Mouse (Mus musculus) embryonic facial prominence, embryonic 13.5 days (tissue): ENCODE results near the gene Kdelc2. TPM values are rescaled to one million over a fixed set of nuclear protein-coding genes. Genes with fewer than 3 reads are reported as not detected.
A peak's percentile ranks its signal among the peaks of the same experiment; 100 is the strongest.

Source experiments
- ATAC-seq: fragments of 200-750 bp; cut with Nextera tagmentation; 2 replicates; pipeline ENCODE4 v1.8.0; 2017; ENCODE audit warnings: low read depth; ENCODE audit not compliant: insufficient number of reproducible peaks, insufficient read depth, low FRiP score, low TSS enrichment
- H3K27ac ChIP-seq: fragments of 300-500 bp; sonication (generic); 2 replicates; pipeline ENCODE4 v1.5.1; 2015; ENCODE audit warnings: moderate library complexity, mild to moderate bottlenecking, inconsistent platforms
- H3K27me3 ChIP-seq: fragments of 300-500 bp; sonication (generic); 2 replicates; pipeline ENCODE4 v1.6.1; 2015; ENCODE audit warnings: mild to moderate bottlenecking, inconsistent platforms
- H3K36me3 ChIP-seq: fragments of 300-500 bp; sonication (generic); 2 replicates; pipeline ENCODE4 v1.6.1; 2015; ENCODE audit warnings: mild to moderate bottlenecking, inconsistent platforms
- H3K4me1 ChIP-seq: fragments of 300-500 bp; sonication (generic); 2 replicates; pipeline ENCODE4 v1.6.1; 2015; ENCODE audit warnings: inconsistent platforms
- H3K4me2 ChIP-seq: fragments of 300-500 bp; sonication (generic); 2 replicates; pipeline ENCODE4 v1.6.1; 2015; ENCODE audit warnings: moderate library complexity, mild to moderate bottlenecking, inconsistent platforms
- H3K4me3 ChIP-seq: fragments of 300-500 bp; sonication (generic); 2 replicates; pipeline ENCODE4 v1.5.1; 2015; ENCODE audit warnings: mild to moderate bottlenecking, inconsistent platforms
- H3K9ac ChIP-seq: fragments of 300-500 bp; sonication (generic); 2 replicates; pipeline ENCODE4 v1.6.1; 2015; ENCODE audit warnings: mild to moderate bottlenecking, inconsistent platforms
- H3K9me3 ChIP-seq: fragments of 300-500 bp; sonication (generic); 2 replicates; pipeline ENCODE4 v1.6.1; 2016; ENCODE audit warnings: inconsistent platforms
- WGBS: fragments of 180-500 bp; shearing (Covaris S2); methylation state at CpG from one replicate; pipeline ENCODE4 v1.1.7; 2015; ENCODE audit warnings: mixed read lengths; 5-methylcytosine and 5-hydroxymethylcytosine counted together
- polyA plus RNA-seq: library from polyadenylated mRNA; unstranded; fragments of >200 nt; fragmentation: Nextera tagmentation; extraction: Ambion mirVana; gene quantifications from 2 replicates; pipeline ENCODE4 v1.2.1, GENCODE M21; 2015

Kdelc2 gene
- polyA plus RNA-seq: 20.7 TPM in 2 replicates

- Histone ChIP-seq H3K4me1 (peaks cover 9% of the 10 kb centered on the region), H3K4me2 (peak within 1 kb of the TSS; percentile 79), H3K9ac (peak within 1 kb of the TSS; percentile 96), H3K36me3 (peaks cover 9% of the 10 kb centered on the region; the same call in 1 of the 2 replicates), H3K27me3 (no peaks in the 10 kb centered on the region), H3K9me3 (no peaks in the 10 kb centered on the region), H3K4me3 (peak within 1 kb of the TSS; percentile 72), H3K27ac (peak within 1 kb of the TSS; percentile 99)
- ATAC-seq: peak; percentile 96
- 0% methylated on average over 69 of the region's 75 CpGs for WGBS
Measured at GRCm38 (mm10) chr9:53383951-53384866, at the start of gene Kdelc2. Kdelc2 (plus strand) TSS chr9:53384025.

- no peaks in the 10 kb centered on the region for H3K27me3 ChIP-seq
- no peak overlapping the region for H3K4me2 ChIP-seq
- H3K27ac ChIP-seq: no peak overlapping the region
- H3K4me3 ChIP-seq: no peak overlapping the region
- no peaks in the 10 kb centered on the region for H3K9me3 ChIP-seq
- WGBS: 89% methylated on average over 3 of the region's 3 CpGs
- no peak overlapping the region for H3K9ac ChIP-seq
- H3K36me3 ChIP-seq: no peaks in the 10 kb centered on the region
- no peaks in the 10 kb centered on the region for H3K4me1 ChIP-seq
- no peak for ATAC-seq
Measured at GRCm38 (mm10) chr9:53335131-53335530, 48.7 kb upstream of the Kdelc2 start.

GRCm38 (mm10) chr9:53339603-53340002 lies 44.2 kb upstream of the Kdelc2 start:
- no peak overlapping the region for H3K9ac ChIP-seq
- 80% methylated on average over 7 of the region's 7 CpGs for WGBS
- H3K4me2 ChIP-seq: no peak overlapping the region

GRCm38 (mm10) chr9:53340328-53340916 lies 43.4 kb upstream of the Kdelc2 start:
- H3K9ac ChIP-seq: peak overlapping the region; percentile 58
- H3K36me3 ChIP-seq: no peaks in the 10 kb centered on the region
- H3K4me1 ChIP-seq: peaks cover 7% of the 10 kb centered on the region; the same call in 1 of the 2 replicates
- H3K4me2 ChIP-seq: peak overlapping the region; percentile 64
- no peaks in the 10 kb centered on the region for H3K27me3 ChIP-seq
- no peaks in the 10 kb centered on the region for H3K9me3 ChIP-seq
- peak overlapping the region; percentile 41 for H3K4me3 ChIP-seq
- no peak for ATAC-seq
- H3K27ac ChIP-seq: no peak overlapping the region
- WGBS: 39% methylated on average over 17 of the region's 17 CpGs

More at GRCm38 (mm10) chr9:53339603-53340002, 44.2 kb upstream of the Kdelc2 start:
- no peak overlapping the region for H3K27ac ChIP-seq
- H3K4me1 ChIP-seq: peaks cover 7% of the 10 kb centered on the region; the same call in 1 of the 2 replicates
- no peaks in the 10 kb centered on the region for H3K27me3 ChIP-seq
- H3K9me3 ChIP-seq: no peaks in the 10 kb centered on the region
- H3K4me3 ChIP-seq: no peak overlapping the region
- H3K36me3 ChIP-seq: no peaks in the 10 kb centered on the region
- no peak for ATAC-seq

- no peak for ATAC-seq
- no peaks in the 10 kb centered on the region for H3K9me3 ChIP-seq
- peak overlapping the region; percentile 58 for H3K9ac ChIP-seq
- H3K27ac ChIP-seq: 0 out of 2 replicates have a peak overlapping the region, but pooled peaks have one; percentile 5
- H3K27me3 ChIP-seq: no peaks in the 10 kb centered on the region
- 12% methylated on average over 14 of the region's 14 CpGs for WGBS
- peak overlapping the region; percentile 41 for H3K4me3 ChIP-seq
- H3K4me1 ChIP-seq: peaks cover 7% of the 10 kb centered on the region; the same call in 1 of the 2 replicates
- H3K36me3 ChIP-seq: no peaks in the 10 kb centered on the region
- H3K4me2 ChIP-seq: peak overlapping the region; percentile 64
Measured at GRCm38 (mm10) chr9:53340969-53341368, 42.9 kb upstream of the Kdelc2 start.

- H3K4me2 ChIP-seq: peak overlapping the region; percentile 64
- H3K27ac ChIP-seq: no peak overlapping the region
- no peaks in the 10 kb centered on the region for H3K9me3 ChIP-seq
- WGBS: 78% methylated on average over 3 of the region's 3 CpGs
- no peak overlapping the region for H3K9ac ChIP-seq
- H3K36me3 ChIP-seq: no peaks in the 10 kb centered on the region
- H3K4me3 ChIP-seq: peak overlapping the region; percentile 41; the same call in 1 of the 2 replicates
- no peaks in the 10 kb centered on the region for H3K27me3 ChIP-seq
- ATAC-seq: no peak
- peaks cover 7% of the 10 kb centered on the region; the same call in 1 of the 2 replicates for H3K4me1 ChIP-seq
Measured at GRCm38 (mm10) chr9:53341981-53342380, 41.8 kb upstream of the Kdelc2 start.

GRCm38 (mm10) chr9:53344646-53345432 lies 39.0 kb upstream of the Kdelc2 start:
- Histone ChIP-seq H3K27ac (no peak overlapping the region), H3K36me3 (no peaks in the 10 kb centered on the region), H3K27me3 (no peaks in the 10 kb centered on the region), H3K4me1 (peaks cover 7% of the 10 kb centered on the region; the same call in 1 of the 2 replicates), H3K9me3 (no peaks in the 10 kb centered on the region), H3K4me3 (no peak overlapping the region), H3K9ac (no peak overlapping the region), H3K4me2 (no peak overlapping the region)
- 84% methylated on average over 9 of the region's 9 CpGs for WGBS
- ATAC-seq: no peak

- ATAC-seq: no peak
- Histone ChIP-seq H3K4me3 (no peak overlapping the region), H3K9ac (no peak overlapping the region), H3K36me3 (no peaks in the 10 kb centered on the region), H3K27me3 (no peaks in the 10 kb centered on the region), H3K9me3 (no peaks in the 10 kb centered on the region), H3K4me2 (no peak overlapping the region), H3K27ac (no peak overlapping the region), H3K4me1 (peaks cover 3% of the 10 kb centered on the region; the same call in 1 of the 2 replicates)
- WGBS: 80% methylated on average over 3 of the region's 3 CpGs
Measured at GRCm38 (mm10) chr9:53345728-53346127, 38.1 kb upstream of the Kdelc2 start.

GRCm38 (mm10) chr9:53346402-53346801 lies 37.4 kb upstream of the Kdelc2 start:
- Histone ChIP-seq H3K9ac (no peak overlapping the region), H3K27me3 (no peaks in the 10 kb centered on the region), H3K4me2 (no peak overlapping the region), H3K4me1 (no peaks in the 10 kb centered on the region), H3K4me3 (no peak overlapping the region), H3K9me3 (no peaks in the 10 kb centered on the region), H3K27ac (no peak overlapping the region), H3K36me3 (no peaks in the 10 kb centered on the region)
- no peak for ATAC-seq
- WGBS: 66% methylated on average over 6 of the region's 6 CpGs

GRCm38 (mm10) chr9:53349211-53349610 lies 34.6 kb upstream of the Kdelc2 start:
- no peak for ATAC-seq
- no peaks in the 10 kb centered on the region for H3K9me3 ChIP-seq

GRCm38 (mm10) chr9:53350331-53350730 lies 33.5 kb upstream of the Kdelc2 start:
- no peak overlapping the region for H3K9ac ChIP-seq
- ATAC-seq: no peak

More at GRCm38 (mm10) chr9:53349211-53349610, 34.6 kb upstream of the Kdelc2 start:
- H3K36me3 ChIP-seq: no peaks in the 10 kb centered on the region
- 75% methylated on average over 1 of the region's 1 CpGs for WGBS
- no peaks in the 10 kb centered on the region for H3K27me3 ChIP-seq
- H3K4me3 ChIP-seq: no peak overlapping the region
- no peaks in the 10 kb centered on the region for H3K4me1 ChIP-seq
- no peak overlapping the region for H3K9ac ChIP-seq
- H3K27ac ChIP-seq: no peak overlapping the region
- no peak overlapping the region for H3K4me2 ChIP-seq

More at GRCm38 (mm10) chr9:53350331-53350730, 33.5 kb upstream of the Kdelc2 start:
- no peaks in the 10 kb centered on the region for H3K9me3 ChIP-seq
- no peaks in the 10 kb centered on the region for H3K27me3 ChIP-seq
- no peak overlapping the region for H3K4me2 ChIP-seq
- no peaks in the 10 kb centered on the region for H3K36me3 ChIP-seq
- H3K4me3 ChIP-seq: no peak overlapping the region
- WGBS: 88% methylated on average over 2 of the region's 2 CpGs
- H3K27ac ChIP-seq: no peak overlapping the region
- H3K4me1 ChIP-seq: no peaks in the 10 kb centered on the region
